Mouse (Mus musculus) lung, adult 2 months (tissue): ENCODE results near the gene Zrsr1.

Experiments used
- CTCF ChIP-seq: fragments of 200-500 bp; IDR thresholded peaks from 2 replicates; pipeline ENCODE4 v1.5.1; 2011; ENCODE audit warnings: mild to moderate bottlenecking, low read length, control low read depth; ENCODE audit not compliant: insufficient read depth
- POLR2A ChIP-seq: fragments of 200-500 bp; IDR thresholded peaks from 2 replicates; pipeline ENCODE4 v1.6.1; 2011; ENCODE audit warnings: low read depth, mild to moderate bottlenecking, control low read depth, low read length, borderline replicate concordance; ENCODE audit errors: extremely low read depth

GRCm38 (mm10) chr11:23017943-23018342 is 46.1 kb downstream of the Zrsr1 start:
- no peak for TF ChIP-seq POLR2A
- no peak for TF ChIP-seq CTCF
